Mouse (Mus musculus): ENCODE measurements at regions not wholly inside any gene's neighbourhood (a gene's known extent, or its start where the extent isn't known, plus 50 kb on each side); places are given as distances from the start of the nearest gene placed in this dataset.

DNA sequence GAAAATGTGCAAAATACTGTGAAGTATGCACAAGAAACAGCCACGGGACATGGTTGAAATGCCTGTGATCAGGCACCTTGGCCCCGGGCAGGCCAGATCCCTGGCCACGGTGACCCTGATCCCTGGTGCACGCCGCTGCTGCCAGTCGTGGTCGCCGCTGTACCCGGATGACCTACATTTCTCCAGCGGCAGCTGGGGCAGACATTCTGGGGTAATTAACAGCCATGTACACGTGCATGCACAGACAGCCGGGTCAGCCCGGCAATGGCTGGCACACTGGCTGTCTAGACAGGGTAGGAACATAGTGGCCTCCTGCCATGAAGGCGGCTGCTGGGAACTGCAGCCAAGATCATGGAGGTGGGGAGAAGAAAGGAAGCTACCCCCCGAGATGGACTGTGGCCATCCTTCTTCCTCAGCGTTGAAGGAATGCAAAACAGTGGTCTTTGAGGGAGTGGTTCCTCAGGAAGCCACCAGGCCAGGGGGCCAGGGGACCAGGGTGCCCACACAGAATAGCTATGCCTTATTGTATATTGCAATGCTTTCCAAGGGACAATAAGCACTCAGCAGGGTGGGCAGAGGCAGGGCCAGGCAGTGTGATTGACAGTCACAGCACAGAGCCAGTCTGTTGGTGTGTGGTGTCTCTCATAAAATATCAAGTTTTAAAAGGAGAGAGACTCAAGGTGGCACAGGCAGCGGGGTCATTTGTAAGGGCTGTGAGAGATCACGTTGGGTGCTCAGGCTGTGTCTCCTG lies 108.3 kb upstream of the 1700021F07Rik start:
- in situ Hi-C loops (cut with MboI; ENCODE audit: unreplicated experiment in 2 of 2) = loop anchor here in 1 of 2 experiments (5.0 to 10.0 kb wide), 2 partner anchors 131 to 187 kb away; no protein-coding TSS in a partner anchor

DNA sequence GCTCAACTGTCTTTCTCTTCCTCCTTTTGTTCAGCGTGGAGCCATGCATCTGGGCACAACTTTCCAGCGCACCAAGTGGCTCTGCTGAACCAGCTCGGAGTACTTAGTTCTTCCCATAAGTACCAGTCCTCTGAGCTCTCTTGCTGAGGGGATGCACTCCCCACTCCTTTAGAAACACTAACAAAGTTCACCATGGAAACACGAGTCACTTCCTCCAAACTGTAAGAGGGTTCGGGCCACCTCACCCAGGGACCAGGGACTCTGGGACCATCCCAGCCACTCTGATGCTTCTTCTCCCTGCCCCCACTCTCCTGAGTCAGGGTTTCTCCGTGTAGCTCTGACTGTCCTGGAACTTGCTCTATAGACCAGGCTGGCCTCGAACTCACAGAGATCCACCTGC lies 107.0 kb upstream of the 1700021F07Rik start:
- in situ Hi-C loops (cut with MboI; ENCODE audit: unreplicated experiment in 2 of 2) = loop anchor here (5.0 to 10.0 kb wide), 4 partner anchors 37 to 188 kb away; no protein-coding TSS in a partner anchor

DNA sequence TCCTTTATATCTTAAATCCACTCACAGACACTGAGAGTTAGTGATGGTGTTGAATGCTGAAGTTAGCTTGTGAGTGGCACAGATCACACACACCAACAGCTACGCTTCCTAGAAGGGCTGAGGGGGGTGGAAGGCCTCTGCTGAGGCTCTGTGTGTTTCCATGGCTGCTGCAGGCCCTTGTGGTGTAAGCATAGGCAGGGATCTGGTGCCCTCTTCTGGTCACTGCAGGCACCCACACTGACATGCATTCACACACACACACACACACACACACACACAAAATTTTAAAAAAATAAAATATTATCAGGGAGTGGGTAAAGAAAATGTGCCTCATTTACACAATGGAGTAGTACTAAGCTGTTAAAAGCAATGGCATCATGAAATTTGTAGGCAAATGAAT lies 105.5 kb upstream of the 1700021F07Rik start:
- in situ Hi-C loops (cut with MboI; ENCODE audit: unreplicated experiment in 2 of 2) = loop anchor here (5.0 to 10.0 kb wide), 4 partner anchors 35 to 190 kb away; no protein-coding TSS in a partner anchor

DNA sequence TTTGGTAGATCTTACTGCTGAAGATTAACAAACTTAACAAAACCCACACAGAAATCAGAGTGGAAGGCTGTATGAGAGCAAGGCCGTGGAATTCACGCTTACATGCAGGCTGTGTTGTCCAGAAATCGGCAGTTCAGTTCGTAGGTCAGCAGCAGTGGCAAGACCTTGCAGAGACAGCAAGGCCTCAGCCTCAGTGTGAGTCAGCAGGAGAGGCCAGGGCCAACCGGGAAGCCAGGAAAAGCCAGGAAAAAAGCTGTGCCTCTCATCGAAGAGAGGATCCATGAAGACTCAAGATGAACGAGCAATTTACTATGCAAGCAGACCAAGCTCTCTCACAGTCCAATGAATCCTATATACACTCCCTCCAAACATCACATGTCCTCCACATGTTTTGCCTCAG lies 103.4 kb upstream of the 1700021F07Rik start:
- in situ Hi-C loops (cut with MboI; ENCODE audit: unreplicated experiment in 2 of 2) = loop anchor here (5.0 to 10.0 kb wide), 4 partner anchors 33 to 192 kb away; no protein-coding TSS in a partner anchor

DNA sequence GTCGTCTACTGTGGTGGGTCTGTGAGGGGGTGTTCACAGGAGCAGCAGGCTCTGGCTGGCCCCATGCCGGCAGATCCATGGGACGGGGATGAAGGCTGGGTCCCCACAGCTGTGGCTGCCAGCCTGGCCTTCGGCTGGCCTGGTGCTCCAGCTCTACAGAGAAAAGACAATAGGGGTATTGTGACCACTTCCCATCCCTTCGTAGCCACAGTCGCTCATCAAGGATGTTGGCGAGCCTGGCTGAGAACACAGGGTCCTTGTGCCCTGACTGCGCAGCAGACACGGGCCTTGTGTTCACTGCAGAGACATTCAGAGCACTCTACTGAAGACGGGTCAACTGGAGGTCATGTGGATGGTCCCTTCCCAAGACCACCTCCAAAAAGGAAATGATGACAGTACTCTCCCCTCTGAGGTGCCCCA lies 102.4 kb upstream of the 1700021F07Rik start:
- in situ Hi-C loops (cut with MboI; ENCODE audit: unreplicated experiment in 2 of 2) = loop anchor here (5.0 to 10.0 kb wide), 4 partner anchors 32 to 193 kb away; no protein-coding TSS in a partner anchor

DNA sequence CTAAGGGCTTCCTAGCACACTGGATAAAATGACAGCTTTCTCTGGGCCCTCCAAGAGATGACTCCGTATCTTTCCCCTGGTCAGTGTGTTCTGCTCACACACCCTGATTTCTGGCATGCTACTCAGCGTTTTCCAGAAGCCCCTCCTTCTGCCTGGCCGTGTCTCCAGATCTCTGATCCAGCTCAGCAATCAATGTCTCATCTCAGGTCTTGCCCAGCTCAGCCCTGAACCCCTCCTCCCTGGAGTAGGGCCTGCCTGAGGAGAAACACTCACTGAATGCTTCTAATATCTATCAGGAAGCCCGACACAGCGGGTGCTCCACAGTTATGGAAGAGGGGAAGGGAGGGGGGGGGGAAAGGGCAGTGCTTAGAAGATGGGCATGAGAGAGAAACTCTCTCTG lies 101.9 kb upstream of the 1700021F07Rik start:
- in situ Hi-C loops (cut with MboI; ENCODE audit: unreplicated experiment in 2 of 2) = no loop called here

DNA sequence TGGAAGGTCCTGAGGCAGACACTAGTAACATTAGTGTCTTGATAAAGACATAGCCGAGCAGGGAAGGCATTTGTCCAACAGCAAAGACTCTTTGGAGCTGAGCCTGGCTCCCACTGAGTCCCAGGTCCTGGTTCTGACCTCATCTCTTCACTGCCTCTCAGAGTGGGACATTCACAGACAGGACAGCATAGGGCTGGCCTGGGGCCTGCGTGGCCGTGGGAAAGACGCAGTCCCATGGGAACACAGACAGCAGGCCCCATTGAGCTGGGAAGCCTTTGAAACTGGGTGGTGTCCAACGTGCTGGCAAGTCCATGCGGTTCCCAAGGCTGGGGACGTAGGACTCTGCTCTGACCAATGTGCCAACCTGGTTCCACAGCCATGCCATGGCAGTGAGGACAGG lies 97.5 kb upstream of the 1700021F07Rik start:
- in situ Hi-C loops (cut with MboI; ENCODE audit: unreplicated experiment in 2 of 2) = loop anchor here (25.0 kb wide), 2 partner anchors 388 to 413 kb away; partner anchors contain the start of genes Rae1 (in 1 of the 2) and Rbm38 (in 1 of the 2)

DNA sequence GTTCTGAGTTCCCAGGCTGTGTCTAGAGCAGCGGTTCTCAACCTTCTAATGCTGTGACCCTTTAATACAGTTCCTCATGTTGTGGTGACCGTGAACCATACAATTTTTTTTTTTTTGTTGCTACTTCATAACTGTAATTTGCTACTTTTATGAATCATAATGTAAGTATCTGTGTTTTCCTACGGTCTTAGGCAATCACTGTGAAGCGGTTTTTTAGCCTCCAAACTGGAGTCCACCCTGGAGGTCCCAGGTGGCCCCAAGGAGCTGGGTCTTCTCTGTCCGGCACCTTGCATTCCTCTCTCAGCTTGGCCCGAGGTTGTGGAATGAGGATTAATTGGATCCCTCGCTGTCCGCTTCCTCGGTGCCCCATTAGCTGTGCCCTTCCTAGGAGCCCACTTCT lies 96.6 kb upstream of the 1700021F07Rik start:
- in situ Hi-C loops (cut with MboI; ENCODE audit: unreplicated experiment in 2 of 2) = loop anchor here (25.0 kb wide), 2 partner anchors 388 to 413 kb away; partner anchors contain the start of genes Rae1 (in 1 of the 2) and Rbm38 (in 1 of the 2)

DNA sequence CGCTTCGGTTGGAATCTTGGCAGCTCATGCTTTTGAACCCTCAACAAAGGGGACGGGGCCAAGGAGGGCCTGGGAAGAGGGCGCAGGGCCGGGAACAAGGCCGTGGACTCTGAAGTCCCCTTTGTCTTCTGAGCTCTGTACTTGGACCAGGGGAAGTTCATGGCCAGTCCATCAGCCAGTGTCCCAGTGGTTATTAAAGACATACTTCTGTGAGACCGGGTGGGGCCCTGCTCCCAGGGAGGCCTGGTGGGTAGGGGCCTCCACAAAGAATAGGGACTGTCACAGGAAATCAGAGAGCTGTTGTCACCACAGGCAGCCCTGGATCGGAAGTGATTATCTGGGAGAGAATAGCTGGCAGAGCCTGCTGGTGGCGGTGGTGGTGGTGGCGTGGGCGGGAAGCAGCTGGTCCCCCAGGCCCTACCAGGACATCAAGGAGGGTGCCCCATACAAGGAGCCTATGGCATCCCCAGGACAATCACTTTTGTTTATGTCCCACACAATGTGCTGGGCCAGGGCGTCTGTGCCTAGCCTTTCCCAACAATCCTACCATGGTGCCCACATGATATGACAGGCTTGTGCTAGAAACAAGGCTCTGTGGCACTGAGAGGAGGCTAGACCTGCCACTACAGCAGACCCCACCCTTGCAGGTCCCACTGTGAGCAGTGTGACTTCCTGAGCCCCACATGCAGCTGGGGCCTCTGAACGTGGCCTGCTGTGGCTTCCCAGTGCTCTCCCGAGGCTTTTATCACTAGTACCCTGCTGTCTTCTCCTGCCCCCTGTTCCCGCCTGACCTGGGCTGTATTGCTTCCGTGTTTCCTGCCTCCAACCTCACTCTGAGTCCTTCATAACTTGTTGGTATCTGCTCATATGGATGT lies 96.0 kb upstream of the 1700021F07Rik start:
- in situ Hi-C loops (cut with MboI; ENCODE audit: unreplicated experiment in 2 of 2) = loop anchor here (25.0 kb wide), 2 partner anchors 389 to 414 kb away; partner anchors contain the start of genes Rae1 (in 1 of the 2) and Rbm38 (in 1 of the 2)

DNA sequence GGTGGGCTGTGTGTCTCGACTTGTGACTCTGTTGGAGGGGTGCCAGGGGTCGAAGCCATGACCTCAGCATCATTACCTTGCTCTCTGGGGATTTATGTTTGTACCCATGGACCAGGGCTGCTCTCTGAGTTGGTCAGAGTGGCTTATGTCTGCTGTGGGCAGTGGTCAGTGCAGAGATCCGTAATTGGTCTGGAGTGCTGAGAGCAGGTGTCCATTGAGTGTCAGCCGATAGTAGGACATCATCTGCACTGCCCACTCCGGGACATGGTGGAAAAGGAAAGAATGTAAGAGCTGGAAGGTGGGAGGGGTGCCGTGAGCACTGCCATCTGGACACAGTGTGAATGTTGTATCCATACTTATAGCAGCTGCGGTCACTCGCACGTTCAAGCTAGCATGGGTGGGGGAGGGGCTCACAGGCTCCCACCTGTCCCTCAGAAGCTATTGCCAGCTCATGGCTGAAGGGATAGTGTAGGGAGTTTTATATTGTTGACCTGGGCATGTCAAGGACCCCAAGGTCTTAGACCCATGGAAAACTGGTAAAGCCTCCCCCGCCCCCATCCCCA lies 94.4 kb upstream of the 1700021F07Rik start:
- in situ Hi-C loops (cut with MboI; ENCODE audit: unreplicated experiment in 2 of 2) = loop anchor here (25.0 kb wide), 2 partner anchors 391 to 416 kb away; partner anchors contain the start of genes Rae1 (in 1 of the 2) and Rbm38 (in 1 of the 2)

DNA sequence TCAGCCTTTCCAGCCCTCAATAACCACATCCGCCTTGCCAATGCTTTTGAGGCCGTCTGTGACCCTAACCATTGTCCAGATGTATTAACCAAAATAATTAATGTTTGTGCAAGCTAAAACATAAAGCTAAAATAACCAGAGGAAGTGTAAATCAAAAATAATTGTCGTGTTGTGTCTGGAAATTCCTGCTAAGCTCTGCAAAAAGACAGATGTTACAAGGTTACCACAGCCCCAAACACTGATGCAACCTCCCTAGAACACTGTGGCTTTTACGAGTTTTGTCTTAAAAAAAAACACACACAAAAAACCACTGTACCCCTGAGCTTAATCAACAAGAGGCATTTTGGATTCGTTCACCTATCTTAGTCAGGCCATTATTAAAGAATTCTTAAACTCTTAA lies 90.5 kb upstream of the 1700021F07Rik start:
- in situ Hi-C loops (cut with MboI; ENCODE audit: unreplicated experiment in 2 of 2) = loop anchor here (25.0 kb wide), 2 partner anchors 395 to 420 kb away; partner anchors contain the start of genes Rae1 (in 1 of the 2) and Rbm38 (in 1 of the 2)

DNA sequence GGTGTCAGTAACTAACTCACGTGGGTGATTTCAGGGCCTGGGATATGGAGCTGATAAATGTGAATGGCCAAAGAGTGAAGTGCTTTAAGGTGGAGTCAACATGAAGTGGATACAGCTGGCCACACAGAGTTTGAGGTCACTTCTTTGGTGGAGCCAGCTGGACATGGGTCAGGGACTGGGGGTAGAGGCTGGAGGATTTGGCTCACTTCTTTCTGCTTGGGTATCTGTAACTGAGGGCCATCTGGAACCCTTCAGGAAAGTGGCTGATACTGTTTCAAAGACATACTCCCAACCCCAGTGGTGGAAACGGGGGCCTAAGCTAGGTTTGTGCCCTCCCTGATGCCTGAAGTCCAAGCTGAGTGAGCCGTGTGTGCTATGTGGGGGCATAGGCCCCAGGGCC lies 90.1 kb upstream of the 1700021F07Rik start:
- in situ Hi-C loops (cut with MboI; ENCODE audit: unreplicated experiment in 2 of 2) = loop anchor here (25.0 kb wide), 2 partner anchors 395 to 420 kb away; partner anchors contain the start of genes Rae1 (in 1 of the 2) and Rbm38 (in 1 of the 2)

DNA sequence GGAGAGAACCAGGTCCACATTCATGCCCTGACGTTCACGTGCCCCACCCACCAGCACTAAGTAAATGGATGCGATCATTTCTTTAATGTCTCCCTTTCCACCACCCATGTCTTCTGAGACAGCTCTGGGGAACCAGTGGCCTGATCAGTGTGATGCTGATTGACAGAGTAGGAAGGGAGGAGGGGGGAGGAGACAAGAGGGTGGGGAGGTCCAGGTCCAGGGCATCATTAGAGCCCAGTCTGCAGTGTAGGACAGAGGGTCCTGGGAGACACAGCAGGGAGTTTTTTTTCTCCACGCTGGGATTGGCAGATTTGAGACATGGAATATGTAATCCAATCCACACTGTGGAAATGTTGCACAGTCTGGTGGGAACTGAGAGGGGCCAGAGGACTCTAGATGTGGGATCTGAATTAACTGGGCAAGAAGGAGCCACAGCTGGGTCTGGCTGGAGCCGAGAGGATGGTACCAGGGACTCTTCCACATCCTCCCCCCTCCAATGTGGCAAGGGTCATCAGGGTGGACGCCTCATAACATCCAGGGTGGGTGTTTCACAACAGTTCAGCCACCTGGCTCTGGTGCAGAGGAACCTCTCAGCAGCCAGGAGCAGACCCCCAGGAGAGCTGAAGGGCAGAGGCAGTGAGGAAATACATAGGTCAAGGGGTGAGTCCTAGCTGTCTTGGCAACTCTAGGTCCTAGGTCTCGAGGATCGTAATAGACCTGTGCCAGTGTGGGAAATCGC lies 89.3 kb upstream of the 1700021F07Rik start:
- in situ Hi-C loops (cut with MboI; ENCODE audit: unreplicated experiment in 2 of 2) = loop anchor here (25.0 kb wide), 2 partner anchors 396 to 421 kb away; partner anchors contain the start of genes Rae1 (in 1 of the 2) and Rbm38 (in 1 of the 2)

DNA sequence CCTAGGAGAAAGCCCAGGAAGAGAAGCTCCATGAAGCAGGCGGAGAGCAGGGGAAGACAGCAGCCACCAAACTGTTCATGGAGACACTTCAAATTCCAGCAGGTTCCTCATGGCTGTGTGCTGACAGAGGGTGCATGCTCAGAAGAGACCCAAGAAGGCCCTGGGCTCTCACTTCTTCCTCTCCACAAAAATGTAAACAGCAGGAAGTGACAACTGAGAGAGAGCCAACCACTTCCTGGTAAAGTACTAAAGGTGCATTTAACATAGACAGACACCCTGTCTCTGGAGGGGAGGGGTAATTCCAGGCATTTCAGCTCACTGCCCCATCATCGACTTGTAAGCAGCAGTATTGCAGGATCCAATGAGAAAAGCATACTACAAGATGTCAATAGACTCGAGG lies 85.8 kb upstream of the 1700021F07Rik start:
- in situ Hi-C loops (cut with MboI; ENCODE audit: unreplicated experiment in 2 of 2) = loop anchor here (25.0 kb wide), 2 partner anchors 399 to 424 kb away; partner anchors contain the start of genes Rae1 (in 1 of the 2) and Rbm38 (in 1 of the 2)

DNA sequence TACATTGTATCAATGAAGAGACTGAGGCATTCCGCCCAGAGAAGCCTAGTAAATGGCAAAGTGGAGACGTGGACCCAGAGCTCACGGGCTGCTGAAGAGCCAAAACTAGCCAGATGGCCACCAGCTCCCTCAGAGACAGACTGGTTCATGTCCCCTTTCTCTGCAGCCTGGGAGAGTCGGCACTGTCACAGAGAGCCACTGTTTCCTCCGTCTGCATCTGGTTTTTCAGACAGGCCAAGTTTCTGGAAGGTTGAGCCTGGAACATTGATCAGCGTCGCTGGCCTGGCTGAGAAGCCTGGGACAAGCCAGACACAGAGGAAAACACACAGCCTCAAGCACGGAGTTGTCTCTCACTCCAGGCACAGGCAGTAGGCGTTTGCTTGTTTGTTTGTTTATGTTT lies 83.4 kb upstream of the 1700021F07Rik start:
- in situ Hi-C loops (cut with MboI; ENCODE audit: unreplicated experiment in 2 of 2) = loop anchor here (25.0 kb wide), 2 partner anchors 402 to 427 kb away; partner anchors contain the start of genes Rae1 (in 1 of the 2) and Rbm38 (in 1 of the 2)

DNA sequence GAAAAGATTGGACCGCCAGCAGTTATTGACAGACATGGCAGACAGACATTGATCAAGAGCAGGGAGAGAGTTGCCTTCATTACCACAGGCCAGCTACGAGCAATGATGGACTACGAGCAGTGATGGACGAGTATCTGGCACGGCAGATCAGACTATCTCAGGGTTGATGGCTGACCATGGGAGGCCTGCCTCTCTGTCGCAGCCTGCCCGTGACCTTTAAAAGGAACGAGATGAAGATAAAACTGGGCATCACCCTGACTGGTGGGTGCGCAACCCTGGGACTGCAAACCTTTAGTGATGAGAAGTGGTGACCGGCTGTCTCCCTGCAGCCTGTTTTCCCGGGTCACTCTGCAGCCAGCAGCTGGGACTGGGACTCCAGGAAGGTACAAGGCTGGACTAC lies 80.3 kb upstream of the 1700021F07Rik start:
- in situ Hi-C loops (cut with MboI; ENCODE audit: unreplicated experiment in 2 of 2) = loop anchor here (25.0 kb wide), 2 partner anchors 405 to 430 kb away; partner anchors contain the start of genes Rae1 (in 1 of the 2) and Rbm38 (in 1 of the 2)

DNA sequence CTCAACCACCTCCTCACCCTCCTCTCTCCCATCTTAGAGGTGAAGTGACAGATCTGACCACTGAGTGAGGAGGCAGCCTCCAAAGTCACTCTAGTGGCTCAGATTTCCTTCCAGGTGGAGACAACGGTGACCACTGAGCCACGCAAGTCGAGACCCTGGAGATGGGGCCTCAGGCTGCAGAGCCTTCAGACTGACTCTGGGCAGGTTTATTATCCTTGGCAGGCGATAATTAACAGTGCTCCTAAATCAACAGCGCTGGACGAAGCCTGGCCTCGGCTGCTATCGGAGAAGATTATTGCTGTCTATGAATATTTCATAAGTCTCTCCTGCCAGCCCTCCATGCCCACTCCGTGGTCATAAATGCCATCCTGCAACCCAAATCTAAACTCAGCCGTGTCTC lies 79.1 kb upstream of the 1700021F07Rik start:
- in situ Hi-C loops (cut with MboI; ENCODE audit: unreplicated experiment in 2 of 2) = loop anchor here (25.0 kb wide), 2 partner anchors 406 to 431 kb away; partner anchors contain the start of genes Rae1 (in 1 of the 2) and Rbm38 (in 1 of the 2)

DNA sequence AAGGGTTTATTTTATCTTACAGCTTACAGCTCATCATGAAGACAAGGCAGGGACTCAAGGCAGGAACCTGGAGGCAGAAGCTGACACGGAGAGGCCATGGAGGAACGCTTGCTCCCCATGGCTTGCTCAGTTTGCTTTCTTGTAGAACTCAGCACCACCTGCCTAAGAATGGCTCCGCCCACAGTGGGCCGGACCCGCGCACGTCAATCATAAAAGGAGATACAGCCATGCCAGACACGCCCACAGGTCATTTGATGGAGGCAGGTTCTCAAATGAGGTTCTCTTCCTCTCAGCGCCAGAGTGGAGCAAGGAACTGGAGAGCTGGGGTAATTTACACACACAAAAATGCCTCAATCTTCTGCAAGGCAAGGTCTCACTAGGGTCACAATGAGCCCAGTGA lies 78.0 kb upstream of the 1700021F07Rik start:
- in situ Hi-C loops (cut with MboI; ENCODE audit: unreplicated experiment in 2 of 2) = loop anchor here (25.0 kb wide), 2 partner anchors 407 to 432 kb away; partner anchors contain the start of genes Rae1 (in 1 of the 2) and Rbm38 (in 1 of the 2)

DNA sequence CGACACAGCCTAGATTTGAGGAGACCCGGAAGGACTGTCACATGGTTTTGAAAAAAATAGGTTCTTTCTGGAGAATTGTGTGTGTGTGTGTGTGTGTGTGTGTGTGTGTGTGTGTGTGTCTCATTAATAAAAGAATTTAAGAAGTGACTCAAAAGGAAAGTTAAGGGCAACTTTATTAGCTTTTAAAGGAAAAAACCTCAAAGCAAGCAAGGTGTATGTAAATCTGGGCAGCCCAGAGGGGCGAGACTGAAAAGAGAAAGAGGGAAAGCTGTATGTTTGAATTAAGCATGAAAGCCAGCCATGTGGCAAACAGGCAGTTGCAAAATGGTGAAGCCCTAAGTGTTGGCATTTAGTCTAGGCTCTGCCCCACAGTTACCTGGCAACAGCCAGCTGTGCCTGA lies 77.3 kb upstream of the 1700021F07Rik start:
- in situ Hi-C loops (cut with MboI; ENCODE audit: unreplicated experiment in 2 of 2) = loop anchor here (25.0 kb wide), 2 partner anchors 408 to 433 kb away; partner anchors contain the start of genes Rae1 (in 1 of the 2) and Rbm38 (in 1 of the 2)
